Mouse (Mus musculus) ES-Bruce4 (cell line): ENCODE results near the gene Olfr12.

Experiments
- CTCF ChIP-seq: IDR thresholded peaks from one replicate; pipeline ENCODE4 v1.8.1; 2011; ENCODE audit warnings: low read depth, low read length
- EP300 ChIP-seq: IDR thresholded peaks from 2 replicates; pipeline ENCODE4 v1.6.1; 2011; ENCODE audit warnings: low read depth, low read length; ENCODE audit not compliant: insufficient read depth

DNA sequence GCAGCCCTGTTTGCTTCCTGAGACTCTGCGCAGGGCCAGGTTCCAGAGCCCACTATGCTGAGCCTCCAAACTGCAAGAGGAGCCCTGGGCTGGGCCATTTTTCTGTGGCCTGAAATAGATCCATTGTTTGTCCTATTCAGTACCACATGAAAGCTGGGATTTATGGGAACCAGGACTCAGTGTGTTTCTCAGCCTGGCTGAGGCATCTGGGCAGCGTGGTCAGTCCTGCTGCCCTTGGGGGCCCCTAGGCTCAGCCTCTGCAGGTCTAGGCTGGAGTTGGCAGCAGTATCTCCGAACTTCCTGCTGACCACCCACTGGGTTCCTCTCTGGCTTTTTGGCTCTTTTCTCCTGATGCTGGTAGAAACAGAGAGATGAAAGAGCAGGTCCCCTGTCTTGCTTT is 33.9 kb downstream of the Olfr12 start:
- TF ChIP-seq CTCF (no peak), EP300 (no peak)
